Comparison of ENCODE assay signal across 8 mouse cellular contexts in genomic region chr11:29825271-29825718, GRCm38 (mm10). TPM values are rescaled to one million over a fixed set of nuclear protein-coding genes. Genes with fewer than 3 reads are reported as not detected.
DNase-seq lines count a peak whose midpoint lies in the region; ATAC-seq and TF ChIP-seq lines count a peak whose summit lies in the region.
"Not testable (repeated sequence)": the region's sequence is repeated elsewhere in the genome, so short reads cannot be mapped to it uniquely, and the experiment has no call there.

Gene 4931440F15Rik, minus strand, starts transcription at chr11:29825668.

- not testable (repeated sequence) for H3K36me3 ChIP-seq in forebrain, embryonic 12.5 days (replicated peaks); heart, embryonic 12.5 days; hindbrain, embryonic 15.5 days; limb, embryonic 11.5 days (ENCODE audit: control insufficient read depth, insufficient read depth, low read length); lung, embryonic 14.5 days (ENCODE audit: insufficient read depth); midbrain, embryonic 15.5 days (replicated peaks); stomach, postnatal 0 days (ENCODE audit: control insufficient read depth, insufficient read depth, low read length)

- TF ChIP-seq CTCF in lung, embryonic 14.5 days (IDR thresholded peaks at IDR 0.05; ENCODE audit: low read depth); stomach, postnatal 0 days (IDR thresholded peaks at IDR 0.05; ENCODE audit: low read depth): not testable (repeated sequence)

- DNase-seq in limb, embryonic 11.5 days (ENCODE audit: low spot score); lung, embryonic 14.5 days; stomach, postnatal 0 days (ENCODE audit: low spot score): not testable (repeated sequence)

- not testable (repeated sequence) for ATAC-seq in forebrain, embryonic 12.5 days (ENCODE audit: low FRiP score)
- 0 out of 2 replicates have a peak, but pooled peaks have one; percentile 25 for ATAC-seq in heart, embryonic 12.5 days (ENCODE audit: insufficient number of reproducible peaks, low FRiP score)
- peak; percentile 56; the same call in 1 of the 2 replicates for ATAC-seq in hindbrain, embryonic 15.5 days (ENCODE audit: low FRiP score, low read depth)
- ATAC-seq in limb, embryonic 11.5 days (ENCODE audit: insufficient number of reproducible peaks, low FRiP score, low TSS enrichment, low read depth): 0 out of 2 replicates have a peak, but pooled peaks have one; percentile 7
- ATAC-seq in lung, embryonic 14.5 days (ENCODE audit: insufficient read depth): peak; percentile 5; the same call in 1 of the 2 replicates
- ATAC-seq in midbrain, embryonic 15.5 days (replicated peaks): peak; percentile 53
- peak; percentile 31; the same call in 1 of the 2 replicates for ATAC-seq in stomach, postnatal 0 days (ENCODE audit: low FRiP score, low TSS enrichment)

- not testable (repeated sequence) for TF ChIP-seq EP300 in stomach, postnatal 0 days (optimal IDR thresholded peaks at IDR 0.05)

- H3K4me2 ChIP-seq in forebrain, embryonic 12.5 days: peak within 1 kb of the TSS; percentile 34
- peak within 1 kb of the TSS; percentile 86 for H3K4me2 ChIP-seq in heart, embryonic 12.5 days
- peak within 1 kb of the TSS; percentile 39 for H3K4me2 ChIP-seq in hindbrain, embryonic 15.5 days
- H3K4me2 ChIP-seq in limb, embryonic 11.5 days (ENCODE audit: low read depth, severe bottlenecking): peak within 1 kb of the TSS; percentile 44
- peak within 1 kb of the TSS; percentile 59 for H3K4me2 ChIP-seq in lung, embryonic 14.5 days
- peak within 1 kb of the TSS; percentile 27 for H3K4me2 ChIP-seq in midbrain, embryonic 15.5 days
- peak within 1 kb of the TSS; percentile 45 for H3K4me2 ChIP-seq in stomach, postnatal 0 days (replicated peaks; ENCODE audit: low read depth)

- H3K4me1 ChIP-seq in brown adipose tissue, adult 24 weeks (ENCODE audit: control insufficient read depth, insufficient read depth, insufficient read length, low read length); forebrain, embryonic 12.5 days; hindbrain, embryonic 15.5 days (replicated peaks); limb, embryonic 11.5 days (ENCODE audit: control insufficient read depth, insufficient read depth, low read length); lung, embryonic 14.5 days (ENCODE audit: insufficient read depth); midbrain, embryonic 15.5 days; stomach, postnatal 0 days (replicated peaks; ENCODE audit: control insufficient read depth, insufficient read depth): not testable (repeated sequence)
- peaks cover 27% of the 10 kb centered on the region for H3K4me1 ChIP-seq in heart, embryonic 12.5 days (replicated peaks)

- H3K4me3 ChIP-seq in brown adipose tissue, adult 24 weeks (ENCODE audit: insufficient read depth, low read depth, low read length): peak within 1 kb of the TSS; percentile 28; the same call in 1 of the 2 replicates
- H3K4me3 ChIP-seq in forebrain, embryonic 12.5 days (replicated peaks): peak within 1 kb of the TSS; percentile 17
- peak within 1 kb of the TSS; percentile 43 for H3K4me3 ChIP-seq in heart, embryonic 12.5 days
- not testable (repeated sequence) for H3K4me3 ChIP-seq in hindbrain, embryonic 15.5 days; midbrain, embryonic 15.5 days
- H3K4me3 ChIP-seq in limb, embryonic 11.5 days (ENCODE audit: low read depth, low read length): 0 out of 2 replicates have a peak within 1 kb of the TSS, but pooled peaks have one; percentile 12
- H3K4me3 ChIP-seq in lung, embryonic 14.5 days (ENCODE audit: low read depth, low read length): peak within 1 kb of the TSS; percentile 25
- H3K4me3 ChIP-seq in stomach, postnatal 0 days (ENCODE audit: low read depth, low read length): peak within 1 kb of the TSS; percentile 15; the same call in 1 of the 2 replicates

- peaks cover 23% of the 10 kb centered on the region for H3K27me3 ChIP-seq in forebrain, embryonic 12.5 days
- H3K27me3 ChIP-seq in heart, embryonic 12.5 days (replicated peaks): 0 out of 2 replicates have a peak, but pooled peaks cover 16% of the 10 kb centered on the region
- H3K27me3 ChIP-seq in hindbrain, embryonic 15.5 days; midbrain, embryonic 15.5 days (replicated peaks); stomach, postnatal 0 days (ENCODE audit: control insufficient read depth, insufficient read depth, low read length): not testable (repeated sequence)
- peaks cover 16% of the 10 kb centered on the region for H3K27me3 ChIP-seq in limb, embryonic 11.5 days (ENCODE audit: control insufficient read depth, insufficient read depth, low read length)
- peaks cover 12% of the 10 kb centered on the region; the same call in 1 of the 2 replicates for H3K27me3 ChIP-seq in lung, embryonic 14.5 days (ENCODE audit: insufficient read depth, low read length)

- H3K27ac ChIP-seq in brown adipose tissue, adult 24 weeks (replicated peaks; ENCODE audit: low read depth, low read length); forebrain, embryonic 12.5 days; hindbrain, embryonic 15.5 days (replicated peaks); limb, embryonic 11.5 days (replicated peaks; ENCODE audit: low read depth, low read length); lung, embryonic 14.5 days (ENCODE audit: low read depth); midbrain, embryonic 15.5 days; stomach, postnatal 0 days (replicated peaks): not testable (repeated sequence)
- peak within 1 kb of the TSS; percentile 42; the same call in 1 of the 2 replicates for H3K27ac ChIP-seq in heart, embryonic 12.5 days (ENCODE audit: poor library complexity, severe bottlenecking)

- 26% methylated on average over 21 of the region's 21 CpGs for WGBS in forebrain, embryonic 12.5 days
- 28% methylated on average over 21 of the region's 21 CpGs for WGBS in heart, embryonic 12.5 days
- WGBS in hindbrain, embryonic 15.5 days: 45% methylated on average over 21 of the region's 21 CpGs
- 35% methylated on average over 21 of the region's 21 CpGs for WGBS in limb, embryonic 11.5 days
- WGBS in lung, embryonic 14.5 days: 18% methylated on average over 21 of the region's 21 CpGs
- 48% methylated on average over 21 of the region's 21 CpGs for WGBS in midbrain, embryonic 15.5 days
- 24% methylated on average over 21 of the region's 21 CpGs for WGBS in stomach, postnatal 0 days

- H3K9me3 ChIP-seq in forebrain, embryonic 12.5 days; heart, embryonic 12.5 days (replicated peaks); hindbrain, embryonic 15.5 days; limb, embryonic 11.5 days (ENCODE audit: control insufficient read depth, low read length); lung, embryonic 14.5 days (ENCODE audit: low read depth, low read length); midbrain, embryonic 15.5 days; stomach, postnatal 0 days (ENCODE audit: control insufficient read depth, low read length): not testable (repeated sequence)

- not testable (repeated sequence) for H3K9ac ChIP-seq in forebrain, embryonic 12.5 days; hindbrain, embryonic 15.5 days; limb, embryonic 11.5 days (ENCODE audit: low read length); lung, embryonic 14.5 days; midbrain, embryonic 15.5 days; stomach, postnatal 0 days (ENCODE audit: low read length)
- peak within 1 kb of the TSS; percentile 45; the same call in 1 of the 2 replicates for H3K9ac ChIP-seq in heart, embryonic 12.5 days

RNA-seq across cellular contexts. Expression of gene 4931440F15Rik, which starts in this region (rescaled TPM):
- not detected in 2 replicates for polyA plus RNA-seq in brown adipose tissue, adult 24 weeks (2012; ENCODE audit: insufficient read depth, insufficient read length, missing spikeins)
- 0.06 and 0.13 TPM in 2 replicates for polyA plus RNA-seq in forebrain, embryonic 12.5 days (2016; fragmentation: Nextera tagmentation; extraction: Ambion mirVana)
- 0.19 and 0.39 TPM in 2 replicates for polyA plus RNA-seq in heart, embryonic 12.5 days (2016; fragmentation: Nextera tagmentation; extraction: Ambion mirVana)
- 0.60 and 0.77 TPM in 2 replicates for polyA plus RNA-seq in hindbrain, embryonic 15.5 days (2015; fragmentation: Nextera tagmentation; extraction: Ambion mirVana)
- polyA plus RNA-seq in limb, embryonic 11.5 days (2014; fragmentation: Nextera tagmentation; extraction: Ambion mirVana): 0.07 TPM in 1 of 2 replicates, not detected in the other
- polyA plus RNA-seq in lung, embryonic 14.5 days (2014; fragmentation: Nextera tagmentation; extraction: Ambion mirVana): 0.05 and 0.07 TPM in 2 replicates
- 0.72 and 0.74 TPM in 2 replicates for polyA plus RNA-seq in midbrain, embryonic 15.5 days (2015; fragmentation: Nextera tagmentation; extraction: Ambion mirVana)
- polyA plus RNA-seq in stomach, postnatal 0 days (2015; fragmentation: Nextera tagmentation; extraction: Ambion mirVana): 0.08 TPM in 2 replicates

Comparison
In these comparisons a context has a peak if more than half of its experiments do, and no peak if none do; other contexts are left out.
1. Peak in ATAC-seq, H3K4me3 ChIP-seq, H3K27ac ChIP-seq, H3K9ac ChIP-seq and H3K4me2 ChIP-seq in heart, embryonic 12.5 days; RNA of the gene not detected or under 1 TPM.
2. Peak in ATAC-seq and H3K4me2 ChIP-seq in hindbrain, embryonic 15.5 days; RNA of the gene not detected or under 1 TPM.
3. Peak in ATAC-seq, H3K4me3 ChIP-seq and H3K4me2 ChIP-seq in limb, embryonic 11.5 days; RNA of the gene not detected or under 1 TPM.
4. Peak in ATAC-seq, H3K4me3 ChIP-seq and H3K4me2 ChIP-seq in lung, embryonic 14.5 days; RNA of the gene not detected or under 1 TPM.
5. Peak in ATAC-seq and H3K4me2 ChIP-seq in midbrain, embryonic 15.5 days; RNA of the gene not detected or under 1 TPM.
6. Peak in ATAC-seq, H3K4me3 ChIP-seq and H3K4me2 ChIP-seq in stomach, postnatal 0 days; RNA of the gene not detected or under 1 TPM.
7. H3K4me2 ChIP-seq: peak in every context shown above with its lines; median percentile 86 in heart, embryonic 12.5 days; 59 in lung, embryonic 14.5 days; 45 in stomach, postnatal 0 days; 44 in limb, embryonic 11.5 days; 39 in hindbrain, embryonic 15.5 days; 34 in forebrain, embryonic 12.5 days; 27 in midbrain, embryonic 15.5 days.